Mouse (Mus musculus): ENCODE data around the gene Soga1.

Soga1 gene

GRCm38 (mm10) chr2:157078793-157079700, at the start of gene Soga1:
Gene Soga1 (minus strand): TSS chr2:157079254.
- DNase-seq, result peak; percentile 90 to 92

GRCm38 (mm10) chr2:157128072-157128471, 49.0 kb upstream of the Soga1 start:
- DNase-seq, result no peak

- DNase-seq, result no peak
Observed at GRCm38 (mm10) chr2:157127370-157127769, 48.3 kb upstream of the Soga1 start.

GRCm38 (mm10) chr2:157125246-157125645, 46.2 kb upstream of the Soga1 start:
- DNase-seq, result no peak

GRCm38 (mm10) chr2:157121766-157122165, 42.7 kb upstream of the Soga1 start:
- DNase-seq, result no peak

- no peak for DNase-seq
Observed at GRCm38 (mm10) chr2:157119075-157119474, 40.0 kb upstream of the Soga1 start.

GRCm38 (mm10) chr2:157118556-157118955, 39.5 kb upstream of the Soga1 start:
- DNase-seq, result no peak

GRCm38 (mm10) chr2:157116964-157117363, 37.9 kb upstream of the Soga1 start:
- peak in 1 of 2 experiments; percentile 29 for DNase-seq

GRCm38 (mm10) chr2:157108236-157108635, 29.2 kb upstream of the Soga1 start:
- DNase-seq, result no peak

- DNase-seq, result no peak
Observed at GRCm38 (mm10) chr2:157104454-157104853, 25.4 kb upstream of the Soga1 start.

- DNase-seq, result no peak
Observed at GRCm38 (mm10) chr2:157102256-157102655, 23.2 kb upstream of the Soga1 start.

- no peak for DNase-seq
Observed at GRCm38 (mm10) chr2:157101650-157102049, 22.6 kb upstream of the Soga1 start.

- no peak for DNase-seq
Observed at GRCm38 (mm10) chr2:157100319-157100605, 21.2 kb upstream of the Soga1 start.

GRCm38 (mm10) chr2:157099532-157100318, 20.7 kb upstream of the Soga1 start:
- DNase-seq, result no peak

- DNase-seq, result peak; percentile 87 to 92
Observed at GRCm38 (mm10) chr2:157095005-157095755, 16.1 kb upstream of the Soga1 start.

GRCm38 (mm10) chr2:157092024-157092423, 13.0 kb upstream of the Soga1 start:
- DNase-seq, result peak; percentile 59 to 71

- DNase-seq, result peak in 1 of 2 experiments; percentile 7
Observed at GRCm38 (mm10) chr2:157087536-157088317, 8.7 kb upstream of the Soga1 start.

- DNase-seq, result peak in 1 of 2 experiments; percentile 9
Observed at GRCm38 (mm10) chr2:157086796-157087195, 7.7 kb upstream of the Soga1 start, which contains the start of gene Tldc2. Gene Tldc2 (plus strand): TSS chr2:157087055.

GRCm38 (mm10) chr2:157084831-157085585, 6.0 kb upstream of the Soga1 start:
- peak; percentile 32 to 62 for DNase-seq

- peak in 1 of 2 experiments; percentile 2 for DNase-seq
Observed at GRCm38 (mm10) chr2:157081960-157082359, 2.9 kb upstream of the Soga1 start.

GRCm38 (mm10) chr2:157081331-157081730, 2.3 kb upstream of the Soga1 start:
- DNase-seq, result peak; percentile 6 to 14

Measured in cerebellum, postnatal 25 days (tissue).